Mouse (Mus musculus) left cerebral cortex, postnatal 4 days (tissue): ENCODE measurements at regions not wholly inside any gene's neighbourhood (a gene's known extent, or its start where the extent isn't known, plus 50 kb on each side); places are given as distances from the start of the nearest gene placed in this dataset.

Source experiments
- DNase-seq: peaks from one replicate; pipeline ENCODE4 v3.0.0-alpha.2; 2022
- intact Hi-C: fragments of 180-260 bp; cut with DNase I; formaldehyde crosslinking; loops from one replicate; pipeline ENCODE4 v1.15.1; 2025

- no peak for DNase-seq
- intact Hi-C loops, result no loop called here
These were observed 114.4 kb downstream of the H2afy start for GRCm38 (mm10) chr13:56021716-56022115.

- intact Hi-C loops, result no loop called here
- no peak for DNase-seq
These were observed 122.2 kb downstream of the H2afy start for GRCm38 (mm10) chr13:56014006-56014405.

DNA sequence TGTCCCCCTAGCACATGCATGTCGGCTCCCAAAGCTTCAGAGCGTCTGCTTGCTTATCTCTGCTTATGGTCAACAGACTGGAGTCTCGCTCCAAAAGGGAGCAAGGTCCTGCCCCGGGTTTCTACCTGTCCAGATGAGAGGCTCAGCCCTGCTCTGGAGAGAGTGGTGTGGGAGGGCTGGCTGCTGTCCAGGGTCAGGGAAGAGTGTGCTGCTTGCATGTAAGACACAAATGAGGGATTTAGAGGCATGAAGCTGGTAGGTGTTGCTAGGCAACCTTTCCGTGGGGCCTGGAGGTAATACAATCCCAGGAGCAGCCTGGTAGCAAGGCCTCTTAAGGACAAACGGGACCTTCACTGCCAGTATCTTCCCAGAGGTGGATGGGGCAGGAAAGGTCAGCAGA lies 125.7 kb downstream of the H2afy start:
- intact Hi-C loops, result no loop called here
- DNase-seq, result no peak

DNA sequence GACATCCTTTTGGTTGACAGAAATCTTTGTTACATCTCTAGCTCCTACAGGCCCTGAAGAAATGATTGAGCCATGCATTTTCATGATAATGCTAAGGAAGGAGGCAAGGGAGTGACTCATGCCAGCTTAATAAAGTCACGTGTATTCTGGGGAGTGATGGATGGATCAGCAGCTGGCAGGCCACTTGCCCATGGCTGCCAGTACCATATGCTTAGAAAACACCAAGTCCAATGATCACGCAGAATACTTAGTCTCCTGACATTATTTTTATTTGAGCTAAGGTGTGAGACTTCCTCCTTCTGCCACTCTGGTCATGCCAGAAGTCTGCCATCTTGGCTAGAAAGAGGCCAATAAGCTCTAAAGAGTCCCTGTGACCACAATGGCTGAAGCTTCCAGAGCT lies 129.3 kb downstream of the H2afy start:
- intact Hi-C loops, result no loop called here
- DNase-seq, result no peak

DNA sequence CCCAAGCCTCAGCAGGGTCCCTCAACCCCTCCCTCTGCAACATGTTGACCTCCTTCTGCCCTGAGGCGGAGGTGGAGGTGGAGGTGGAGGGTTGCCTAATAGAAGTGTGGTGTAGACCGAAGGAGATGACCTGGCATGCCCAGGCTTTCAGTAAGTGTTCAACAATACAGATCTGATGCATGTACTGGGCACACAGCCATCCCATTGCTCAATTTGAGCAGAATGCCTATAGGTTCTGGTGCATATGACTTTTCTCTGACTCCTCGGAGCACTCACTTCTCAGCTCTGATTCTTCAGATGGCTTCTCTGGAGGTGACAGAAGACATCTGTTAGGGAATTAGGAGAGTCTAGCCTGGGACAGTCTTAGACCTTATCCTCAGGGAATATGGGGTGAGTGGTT lies 130.4 kb downstream of the H2afy start:
- DNase-seq, result no peak

DNA sequence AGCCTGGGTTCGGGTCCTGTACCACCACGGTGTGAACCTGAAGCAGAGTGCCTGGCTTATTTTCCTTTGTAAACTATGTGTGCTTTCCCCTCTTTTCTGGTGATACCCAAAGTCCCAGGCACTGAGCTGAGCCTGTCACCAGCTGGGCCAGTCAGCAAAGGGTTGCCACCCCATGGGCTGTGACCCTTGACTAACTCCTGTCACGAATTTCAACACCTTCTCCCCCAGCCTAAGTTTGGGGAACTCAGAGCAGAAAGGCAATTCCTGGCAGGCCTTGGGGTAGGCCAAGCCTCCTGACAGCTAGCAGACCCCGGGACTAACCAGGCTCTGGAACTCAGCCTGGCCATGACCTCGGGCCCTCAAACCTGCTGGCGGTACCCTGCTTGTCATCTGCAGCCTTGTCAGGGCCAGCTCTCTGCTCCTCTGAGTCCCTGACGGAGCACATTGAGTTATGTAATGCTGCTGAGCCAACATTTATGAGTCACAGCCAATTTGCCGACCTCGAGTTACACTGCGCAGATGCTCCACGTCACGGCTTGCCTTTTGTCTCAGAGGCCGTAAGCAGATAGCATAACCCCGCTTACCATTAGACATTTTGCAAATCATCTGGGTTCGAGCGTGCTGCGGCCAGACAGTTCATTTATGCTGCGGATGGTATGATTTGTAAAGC lies 132.3 kb downstream of the H2afy start:
- DNase-seq, result peak; percentile 34
- intact Hi-C loops, result no loop called here

More for the DNA sequence above, 130.4 kb downstream of the H2afy start:
- intact Hi-C loops, result no loop called here

GRCm38 (mm10) chr13:55995255-55995654 lies 140.9 kb downstream of the H2afy start:
- DNase-seq, result no peak
- intact Hi-C loops, result no loop called here

DNA sequence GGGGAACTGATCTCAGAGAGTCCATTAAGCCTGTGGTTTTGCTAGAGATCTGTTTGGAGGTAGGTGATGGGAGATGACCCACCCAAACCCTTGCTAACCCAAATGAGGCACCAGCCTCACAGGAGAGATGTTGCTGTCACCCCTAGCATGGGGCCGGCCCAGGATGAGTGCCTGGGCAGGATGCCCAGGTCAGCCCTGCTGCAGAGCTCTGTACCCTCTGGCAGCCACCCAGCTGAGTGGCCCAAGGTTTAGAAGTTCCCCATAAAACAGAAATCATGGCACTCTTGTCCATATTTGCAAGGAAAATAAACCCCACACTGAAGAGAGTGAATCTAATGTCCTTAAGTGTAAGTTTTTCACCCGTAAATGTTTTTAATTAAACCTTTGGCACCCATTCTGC lies 141.7 kb downstream of the H2afy start:
- intact Hi-C loops, result no loop called here
- peak; percentile 51 for DNase-seq

GRCm38 (mm10) chr13:55992699-55993098 lies 143.5 kb downstream of the H2afy start:
- intact Hi-C loops, result no loop called here
- DNase-seq, result no peak

- intact Hi-C loops, result no loop called here
- DNase-seq, result peak; percentile 23
These were observed 144.9 kb downstream of the H2afy start for GRCm38 (mm10) chr13:55991216-55991615.

DNA sequence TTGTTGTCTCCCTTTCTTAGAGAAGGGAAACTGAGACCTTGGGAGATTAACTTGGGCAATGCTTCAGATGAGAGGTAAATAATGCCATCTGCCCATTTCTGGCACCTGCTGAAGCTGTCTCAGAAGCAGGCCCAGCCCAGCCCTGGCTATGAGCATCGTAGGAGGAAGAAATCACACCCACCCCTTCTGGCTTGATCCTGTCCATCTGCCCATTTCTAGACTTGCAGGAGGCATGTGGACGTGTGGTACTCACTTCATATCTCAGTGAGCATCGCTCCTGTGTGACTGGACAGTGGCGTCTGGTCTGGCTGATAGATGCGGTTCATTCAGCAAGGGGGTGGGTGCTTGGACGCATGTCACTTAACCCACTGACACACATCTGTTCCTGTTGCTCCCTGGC lies 146.0 kb downstream of the H2afy start:
- DNase-seq, result peak; percentile 36
- intact Hi-C loops, result no loop called here

DNA sequence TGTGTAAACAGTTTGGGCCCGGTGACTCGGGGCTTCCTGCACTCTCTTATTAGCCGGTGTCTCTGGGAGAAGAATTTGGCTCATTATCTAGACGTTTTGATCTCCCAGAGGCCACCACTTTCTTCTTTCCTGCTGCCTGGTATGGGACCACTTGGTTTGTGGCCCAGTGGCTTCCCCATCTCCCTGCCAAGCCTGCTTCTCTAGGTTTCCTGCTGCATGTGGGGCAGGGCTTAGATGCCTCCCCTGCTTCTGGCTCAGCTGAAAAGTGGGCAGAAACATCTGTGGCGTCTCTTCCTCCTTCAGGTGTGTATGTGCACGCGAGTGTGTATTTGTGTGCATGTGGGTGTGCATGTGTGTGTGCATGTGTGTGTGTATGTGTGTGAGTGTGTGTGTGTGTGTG lies 146.8 kb downstream of the H2afy start:
- intact Hi-C loops, result no loop called here
- DNase-seq, result no peak

DNA sequence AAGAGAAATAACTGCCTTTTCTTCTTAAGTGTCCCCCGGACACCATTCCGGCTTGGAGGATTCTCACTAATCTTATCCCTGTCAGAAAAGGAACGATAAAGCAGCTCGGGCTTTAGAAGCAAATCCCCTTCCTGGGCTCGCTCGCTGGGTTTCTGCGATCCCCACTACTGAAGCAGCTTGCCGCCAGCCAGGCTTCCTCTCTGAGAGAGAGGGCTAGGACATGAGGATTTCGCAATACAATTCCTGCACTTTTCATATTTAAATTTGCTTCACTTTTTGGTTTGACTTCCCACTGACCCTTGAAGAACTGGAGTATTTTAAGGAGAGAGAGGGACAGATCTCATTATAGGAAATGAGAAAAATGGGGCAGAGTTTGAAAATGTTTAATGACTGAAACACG lies 149.4 kb upstream of the Pitx1 start:
- intact Hi-C loops, result no loop called here

GRCm38 (mm10) chr13:55984772-55985171 lies 148.8 kb upstream of the Pitx1 start:
- intact Hi-C loops, result no loop called here

More for the DNA sequence above, 149.4 kb upstream of the Pitx1 start:
- DNase-seq, result no peak

GRCm38 (mm10) chr13:55983851-55984250 lies 147.9 kb upstream of the Pitx1 start:
- intact Hi-C loops, result no loop called here

More at GRCm38 (mm10) chr13:55984772-55985171, 148.8 kb upstream of the Pitx1 start:
- no peak for DNase-seq

GRCm38 (mm10) chr13:55981041-55981440 lies 145.0 kb upstream of the Pitx1 start:
- no peak for DNase-seq
- intact Hi-C loops, result no loop called here

More at GRCm38 (mm10) chr13:55983851-55984250, 147.9 kb upstream of the Pitx1 start:
- no peak for DNase-seq

DNA sequence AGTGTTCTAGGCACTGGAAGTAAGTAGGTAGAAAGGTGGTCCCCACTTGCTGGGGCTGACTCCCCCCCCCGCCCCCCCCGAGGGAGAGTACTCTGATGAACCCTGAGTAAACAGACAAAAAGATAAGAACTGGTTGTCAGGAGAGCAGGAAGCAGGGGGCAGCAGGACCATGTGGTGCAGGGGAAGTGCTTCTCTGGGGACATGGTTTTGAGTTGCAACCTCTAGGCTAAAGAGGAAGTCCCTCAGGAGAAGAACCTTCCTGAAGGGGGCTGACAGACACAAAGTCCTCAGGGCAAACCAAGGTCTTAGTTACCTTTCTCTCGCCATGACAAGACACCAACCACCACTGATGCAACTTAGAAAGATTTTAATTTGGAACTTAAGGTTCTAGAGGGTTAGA lies 141.9 kb upstream of the Pitx1 start:
- DNase-seq, result no peak
- intact Hi-C loops, result no loop called here

DNA sequence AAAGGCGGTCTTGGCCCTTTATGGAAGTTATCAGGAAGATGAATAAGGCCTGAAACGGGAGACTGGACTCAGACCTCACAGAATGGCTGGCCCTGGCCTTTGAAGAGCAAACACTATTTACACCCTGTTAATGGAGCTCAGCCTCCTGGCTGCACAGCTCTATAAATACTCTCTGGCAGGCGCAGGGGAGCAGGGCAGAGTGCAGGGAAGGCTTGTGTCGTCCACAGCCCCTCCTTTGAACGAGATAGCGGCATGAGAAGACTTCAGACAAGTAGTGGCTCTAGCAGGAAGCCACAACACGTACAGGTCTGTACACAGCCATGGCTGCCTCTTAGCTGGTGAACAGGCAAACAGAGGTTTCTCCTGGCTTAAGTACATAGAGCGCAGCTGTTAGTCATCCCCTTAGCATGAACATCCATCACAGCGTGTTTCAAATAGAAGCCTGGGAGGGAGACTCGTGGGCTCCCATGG lies 141.0 kb upstream of the Pitx1 start:
- intact Hi-C loops, result no loop called here
- DNase-seq, result no peak

GRCm38 (mm10) chr13:55974105-55974504 lies 138.1 kb upstream of the Pitx1 start:
- intact Hi-C loops, result no loop called here
- DNase-seq, result no peak

GRCm38 (mm10) chr13:55970687-55971086 lies 134.7 kb upstream of the Pitx1 start:
- intact Hi-C loops, result no loop called here
- no peak for DNase-seq

- intact Hi-C loops, result no loop called here
- no peak for DNase-seq
These were observed 133.5 kb upstream of the Pitx1 start for GRCm38 (mm10) chr13:55969473-55969872.

DNA sequence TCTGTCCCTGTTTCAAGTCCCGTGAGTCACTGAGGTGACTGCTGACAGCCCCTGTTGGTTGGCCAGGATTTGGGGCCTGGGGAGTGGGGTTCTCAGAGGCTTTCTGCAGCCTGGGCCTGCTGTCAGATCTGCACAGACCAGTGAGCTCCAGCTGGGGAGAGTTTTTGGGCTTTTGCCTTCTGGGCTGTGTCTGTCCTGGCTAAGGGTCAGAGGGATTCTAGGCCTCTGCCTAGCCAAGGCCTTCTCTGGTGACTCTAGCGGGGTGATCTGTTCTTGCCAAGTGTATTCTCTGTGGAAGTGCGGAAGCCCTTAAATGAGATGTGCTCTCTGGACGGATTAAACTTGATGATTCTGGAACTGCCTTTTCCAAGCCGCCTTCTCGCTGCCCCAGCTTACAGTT lies 131.2 kb upstream of the Pitx1 start:
- intact Hi-C loops, result no loop called here
- DNase-seq, result no peak
